Mouse (Mus musculus): ENCODE results near the gene Olfr716. TPM values are rescaled to one million over a fixed set of nuclear protein-coding genes. Genes with fewer than 3 reads are reported as not detected.

The Olfr716 gene
- not detected in 2 replicates for polyA plus RNA-seq (2012)

GRCm38 (mm10) chr7:107138027-107138426 lies at the start of gene Olfr716:
Olfr716 (plus strand) TSS chr7:107138327.

GRCm38 (mm10) chr7:107092920-107093319 lies 45.2 kb upstream of the Olfr716 start, which contains the start of gene Olfr17:
Olfr17 (plus strand) TSS chr7:107093220.

GRCm38 (mm10) chr7:107110269-107110668 lies 27.9 kb upstream of the Olfr716 start, which contains the start of gene Olfr715b:
Olfr715b (minus strand) TSS chr7:107110369.

GRCm38 (mm10) chr7:107130983-107131382 lies 7.1 kb upstream of the Olfr716 start, which contains the start of gene Olfr715:
Olfr715 (minus strand) TSS chr7:107131083.

GRCm38 (mm10) chr7:107166690-107167089 lies 28.6 kb downstream of the Olfr716 start, which contains the start of gene Nlrp14:
Nlrp14 (plus strand) TSS chr7:107166990.

Other genes with a start within 250 kb of the Olfr716 start
- gene Olfr707, start 237.1 kb upstream of the Olfr716 start, polyA plus RNA-seq (2012), result not detected in 2 replicates
- gene Olfr1532-ps1, start 230.3 kb upstream of the Olfr716 start, polyA plus RNA-seq (2012), result not detected in 2 replicates
- not detected in 2 replicates for gene Olfr709-ps1, start 206.1 kb upstream of the Olfr716 start, polyA plus RNA-seq (2012)
- gene Olfr710, start 190.0 kb upstream of the Olfr716 start, polyA plus RNA-seq (2012), result not detected in 2 replicates
- not detected in 2 replicates for gene Olfr6, start 174.4 kb upstream of the Olfr716 start, polyA plus RNA-seq (2012)
- gene Olfr711, start 162.9 kb upstream of the Olfr716 start, polyA plus RNA-seq (2012), result not detected in 2 replicates
- gene Olfr2, start 132.3 kb upstream of the Olfr716 start, polyA plus RNA-seq (2012), result 0.10 and 0.13 TPM in 2 replicates
- gene Olfr713, start 107.2 kb upstream of the Olfr716 start, polyA plus RNA-seq (2012), result 0.01 TPM in 1 of 2 replicates, not detected in the other
- gene Olfr714, start 67.3 kb upstream of the Olfr716 start, polyA plus RNA-seq (2012), result not detected in 2 replicates
- not detected in 2 replicates for gene Olfr17, start 45.1 kb upstream of the Olfr716 start, polyA plus RNA-seq (2012)
- not detected in 2 replicates for gene Olfr715b, start 28.0 kb upstream of the Olfr716 start, polyA plus RNA-seq (2012)
- gene Olfr715, start 7.2 kb upstream of the Olfr716 start, polyA plus RNA-seq (2012), result not detected in 2 replicates
- 0.02 TPM in 1 of 2 replicates, not detected in the other for gene Nlrp14, start 28.7 kb downstream of the Olfr716 start, polyA plus RNA-seq (2012)
- gene Rbmxl2, start 71.1 kb downstream of the Olfr716 start, polyA plus RNA-seq (2012), result not detected in 2 replicates
- gene Syt9, start 232.4 kb downstream of the Olfr716 start, polyA plus RNA-seq (2012), result not detected in 2 replicates

Measured in megakaryocyte-erythroid progenitor cell, adult 5 weeks (primary cell).